Mouse (Mus musculus) adipocyte (in vitro differentiated cells): ENCODE measurements around the gene Pla2g12b.

Source experiments
- DNase-seq: peaks from one replicate; pipeline ENCODE4 v3.0.0-alpha.2; 2016; ENCODE audit warnings: low spot score

The Pla2g12b gene

GRCm38 (mm10) chr10:59413711-59414110 lies 10.3 kb downstream of the Pla2g12b start:
- DNase-seq, result no peak

GRCm38 (mm10) chr10:59416623-59417022 lies 13.2 kb downstream of the Pla2g12b start:
- DNase-seq, result no peak

GRCm38 (mm10) chr10:59419516-59419915 lies 16.1 kb downstream of the Pla2g12b start:
- DNase-seq, result no peak

- peak; percentile 26 for DNase-seq
Measured at GRCm38 (mm10) chr10:59424453-59424852, 21.0 kb downstream of the Pla2g12b start.

GRCm38 (mm10) chr10:59425369-59425768 lies 21.9 kb downstream of the Pla2g12b start:
- peak; percentile 77 for DNase-seq

GRCm38 (mm10) chr10:59426371-59426770 lies 22.9 kb downstream of the Pla2g12b start:
- no peak for DNase-seq

GRCm38 (mm10) chr10:59429448-59430135 lies 26.1 kb downstream of the Pla2g12b start:
- no peak for DNase-seq

GRCm38 (mm10) chr10:59430701-59431218 lies 27.3 kb downstream of the Pla2g12b start:
- peak; percentile 72 for DNase-seq

- no peak for DNase-seq
Measured at GRCm38 (mm10) chr10:59435746-59436145, 32.3 kb downstream of the Pla2g12b start.

- DNase-seq, result no peak
Measured at GRCm38 (mm10) chr10:59438651-59439050, 35.2 kb downstream of the Pla2g12b start.

- peak; percentile 78 for DNase-seq
Measured at GRCm38 (mm10) chr10:59439508-59439931, 36.1 kb downstream of the Pla2g12b start.

GRCm38 (mm10) chr10:59440177-59440576 lies 36.7 kb downstream of the Pla2g12b start:
- no peak for DNase-seq

GRCm38 (mm10) chr10:59441735-59442134 lies 38.3 kb downstream of the Pla2g12b start, which contains the start of gene Oit3:
Oit3 (minus strand) TSS chr10:59441778.
- DNase-seq, result no peak

GRCm38 (mm10) chr10:59443212-59443611 lies 39.8 kb downstream of the Pla2g12b start:
- DNase-seq, result no peak

GRCm38 (mm10) chr10:59444106-59444505 lies 40.6 kb downstream of the Pla2g12b start:
- DNase-seq, result no peak

- no peak for DNase-seq
Measured at GRCm38 (mm10) chr10:59444635-59445034, 41.2 kb downstream of the Pla2g12b start.

- DNase-seq, result no peak
Measured at GRCm38 (mm10) chr10:59446911-59447437, 43.5 kb downstream of the Pla2g12b start.

- DNase-seq, result no peak
Measured at GRCm38 (mm10) chr10:59447546-59447945, 44.1 kb downstream of the Pla2g12b start.

- DNase-seq, result peak; percentile 48
Measured at GRCm38 (mm10) chr10:59451839-59452238, 48.4 kb downstream of the Pla2g12b start.

- DNase-seq, result no peak
Measured at GRCm38 (mm10) chr10:59454631-59455030, 51.2 kb downstream of the Pla2g12b start.

GRCm38 (mm10) chr10:59459767-59460166 lies 56.3 kb downstream of the Pla2g12b start:
- DNase-seq, result no peak

GRCm38 (mm10) chr10:59462307-59462706 lies 58.8 kb downstream of the Pla2g12b start:
- DNase-seq, result no peak

- no peak for DNase-seq
Measured at GRCm38 (mm10) chr10:59465546-59465945, 62.1 kb downstream of the Pla2g12b start.

- DNase-seq, result no peak
Measured at GRCm38 (mm10) chr10:59466626-59467025, 63.2 kb downstream of the Pla2g12b start.
